Mouse (Mus musculus) gastrocnemius, adult 8-10 months (tissue): ENCODE measurements around the gene Aldh4a1. TPM values are rescaled to one million over a fixed set of nuclear protein-coding genes. Genes with fewer than 3 reads are reported as not detected.

Experiments
- DNase-seq, 2 experiments: peaks; one replicate each; pipeline ENCODE4 v3.0.0; 2022; ENCODE audit warnings: low spot score in 2 of 2
- total RNA-seq, 4 experiments: library from RNA; stranded (reverse); gene quantifications; 2 replicates each; pipeline ENCODE4 v1.2.4; 2022

Gene Aldh4a1
- total RNA-seq, 4 experiments from 2014 or later: 59.0 to 74.1 (median 66.3) TPM

DNA sequence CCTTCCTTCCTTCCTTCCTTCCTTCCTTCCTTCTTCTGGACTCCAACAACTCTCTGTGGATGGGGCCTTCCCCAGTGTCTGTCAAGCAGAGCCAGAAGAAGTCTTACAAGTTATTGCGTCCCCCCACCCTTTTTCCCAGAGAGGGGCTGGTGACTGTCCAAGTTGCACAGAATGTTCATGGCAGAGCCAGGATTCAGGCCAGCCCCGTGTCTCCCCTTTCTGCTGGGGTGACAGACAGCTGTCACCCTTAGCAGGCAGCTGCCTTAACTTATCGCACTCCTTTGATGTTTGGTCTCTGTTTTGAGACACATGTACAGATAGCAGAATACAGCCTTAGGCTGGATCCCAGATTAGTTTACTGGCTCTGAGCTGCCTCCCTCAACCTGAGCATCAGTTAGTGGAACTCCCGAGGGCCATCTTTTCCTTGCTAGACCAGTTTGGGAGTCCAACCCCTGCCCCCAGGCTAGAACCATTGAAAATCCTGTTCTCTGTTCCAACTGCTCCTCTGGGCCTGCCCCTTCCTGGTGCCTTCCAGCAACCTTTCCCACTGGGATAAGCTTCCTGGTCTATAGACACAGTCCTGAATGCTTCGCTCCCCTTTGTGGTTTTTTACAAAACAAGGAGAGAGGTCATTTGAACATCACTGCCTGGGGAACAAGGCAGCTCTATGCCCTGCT, 33.2 kb upstream of the Aldh4a1 start:
- DNase-seq: no peak

DNA sequence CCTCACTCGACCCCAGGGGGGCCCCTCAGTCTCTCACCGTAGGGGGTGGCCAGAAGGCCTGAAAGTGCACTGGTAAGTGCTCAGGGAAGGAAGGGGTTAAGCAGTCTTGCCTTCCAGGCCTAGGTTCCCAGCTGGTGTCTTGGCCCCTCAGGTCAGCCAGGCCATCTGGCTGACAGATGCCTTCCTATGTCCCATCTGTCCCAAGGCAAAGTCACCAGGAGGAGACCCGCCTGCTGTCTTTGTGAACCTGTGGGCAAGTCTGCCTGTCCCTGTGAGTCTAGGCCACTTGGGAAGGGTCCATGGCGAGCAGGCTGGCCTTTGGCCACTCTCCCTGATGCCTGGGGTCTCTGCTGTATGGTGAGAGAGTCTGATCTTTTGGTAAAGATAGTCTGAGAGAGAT, 32.2 kb upstream of the Aldh4a1 start:
- no peak for DNase-seq

DNA sequence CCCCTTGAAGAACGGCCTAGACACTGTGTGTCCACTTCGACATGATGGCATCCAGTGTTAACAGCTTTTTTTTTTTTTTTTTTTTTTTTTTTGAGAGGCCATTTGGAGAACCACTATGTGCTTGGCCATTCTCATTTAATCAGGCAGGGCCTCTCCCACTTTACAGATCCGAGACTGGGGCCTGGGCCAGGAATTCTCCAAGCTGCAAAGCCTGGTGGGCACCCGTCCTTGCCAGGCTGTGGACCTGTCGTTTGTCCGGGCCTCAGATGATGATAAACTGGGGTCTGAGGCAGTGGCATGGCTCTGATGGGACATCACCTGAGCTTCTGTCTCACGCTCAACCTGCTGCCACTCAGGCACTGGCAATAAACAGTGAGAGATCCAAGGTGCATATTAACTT, 29.8 kb upstream of the Aldh4a1 start:
- DNase-seq: no peak

DNA sequence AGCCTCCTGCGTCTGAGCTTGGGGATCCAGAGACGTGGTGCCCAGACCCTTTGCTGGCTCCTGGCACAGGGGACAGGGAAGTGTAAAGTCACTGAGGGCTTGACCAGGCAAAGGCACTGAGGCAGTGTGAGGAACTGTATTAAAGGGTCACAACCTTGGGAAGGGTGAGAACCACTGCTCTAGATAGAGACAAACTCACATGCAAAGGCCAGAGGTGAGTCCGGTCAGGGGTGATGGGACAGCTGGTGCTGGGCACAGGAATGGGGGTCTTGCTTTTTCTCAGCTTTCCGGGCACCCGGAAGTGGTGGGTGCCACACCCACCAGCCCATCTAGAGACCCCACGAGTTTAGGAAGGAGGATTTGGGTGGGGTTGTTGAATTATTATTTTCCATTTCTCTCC, 29.3 kb upstream of the Aldh4a1 start:
- DNase-seq: no peak

DNA sequence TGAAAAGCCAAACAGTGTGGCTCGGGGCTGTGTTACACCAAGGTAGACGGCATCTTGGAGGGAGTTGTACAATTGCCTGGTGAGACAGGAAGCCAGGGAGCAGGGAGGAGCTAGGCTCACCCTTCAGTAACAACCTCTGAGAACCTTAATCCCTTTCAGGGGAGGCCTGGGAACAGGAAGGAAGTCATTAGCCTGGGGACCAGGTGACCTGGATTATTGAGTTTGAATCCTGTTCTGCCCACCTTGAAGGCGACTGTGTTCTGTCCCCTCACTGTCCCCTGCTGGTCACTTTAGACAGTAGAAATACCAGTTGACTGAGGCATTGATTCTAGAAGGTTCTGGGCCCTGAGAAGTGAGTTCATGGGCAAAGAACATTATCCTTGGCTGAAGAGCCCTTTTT, 28.6 kb upstream of the Aldh4a1 start:
- DNase-seq: no peak

DNA sequence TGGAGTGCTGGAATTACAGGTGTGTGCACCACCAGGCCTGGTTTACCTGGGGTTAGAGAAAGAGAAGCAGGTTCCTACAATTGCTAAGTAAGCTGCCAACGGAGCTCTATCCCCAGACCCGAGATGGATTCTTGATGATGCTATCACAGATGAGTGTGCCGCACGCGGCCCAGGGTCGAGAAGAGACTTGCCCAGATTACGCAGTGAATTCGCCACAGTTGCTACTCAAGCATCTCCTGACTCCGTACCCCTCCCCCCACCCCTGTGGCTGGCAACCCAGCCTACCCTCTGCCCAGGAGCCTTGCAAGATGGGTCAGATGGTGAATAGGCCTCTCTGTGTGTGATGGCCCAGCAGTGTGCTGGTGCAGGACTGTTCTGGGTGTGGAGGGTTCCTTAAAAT, 26.0 kb upstream of the Aldh4a1 start:
- DNase-seq: no peak

DNA sequence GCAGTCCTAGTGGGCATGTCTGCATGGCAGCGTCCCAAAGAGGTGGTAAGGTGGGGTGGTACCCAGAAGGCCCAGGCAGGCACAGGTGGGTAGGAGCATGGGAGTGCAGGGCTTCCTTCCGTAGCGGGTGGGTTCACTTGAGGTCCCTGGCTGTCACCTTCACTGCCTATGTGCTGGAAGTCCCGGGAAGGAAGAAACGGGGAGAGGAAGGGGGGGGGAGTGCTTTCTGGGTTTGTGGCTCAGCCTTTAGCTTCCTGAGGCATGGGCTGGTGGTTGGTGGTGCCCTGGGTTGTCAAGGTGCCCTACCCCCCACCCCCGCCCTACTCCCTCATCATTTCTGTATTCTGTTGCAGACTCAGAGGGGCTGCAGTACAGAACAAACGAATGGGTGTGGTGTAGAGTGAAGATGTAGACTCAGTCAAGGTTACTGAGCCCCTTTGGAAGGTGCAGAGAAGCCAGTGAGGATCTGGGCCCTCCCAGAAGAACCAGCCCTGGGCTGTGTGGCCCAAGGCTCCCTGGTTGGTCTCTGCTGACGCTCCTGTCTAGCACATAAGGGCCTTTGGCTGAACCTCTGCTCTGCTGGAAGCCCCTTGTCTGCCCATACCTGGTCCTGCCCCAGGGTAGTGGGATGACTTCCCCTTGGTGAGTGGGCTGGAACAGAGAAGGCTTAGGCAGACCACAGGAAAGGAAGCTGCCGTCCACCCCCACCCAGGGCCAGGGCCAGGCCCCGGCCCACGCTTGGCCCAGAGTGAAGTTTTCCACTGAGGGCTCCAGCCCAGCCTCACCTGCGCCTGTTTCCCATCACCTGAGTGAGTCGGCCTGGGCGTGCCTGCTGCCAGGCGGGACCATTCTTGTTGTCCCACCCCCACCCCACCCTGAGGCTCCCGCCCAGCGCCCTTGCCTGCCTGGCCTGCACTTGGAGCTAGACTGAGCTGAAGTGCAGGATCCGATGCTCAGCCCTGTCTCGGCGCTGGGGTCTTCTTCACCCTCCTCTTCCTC, 25.1 kb upstream of the Aldh4a1 start:
- no peak for DNase-seq

DNA sequence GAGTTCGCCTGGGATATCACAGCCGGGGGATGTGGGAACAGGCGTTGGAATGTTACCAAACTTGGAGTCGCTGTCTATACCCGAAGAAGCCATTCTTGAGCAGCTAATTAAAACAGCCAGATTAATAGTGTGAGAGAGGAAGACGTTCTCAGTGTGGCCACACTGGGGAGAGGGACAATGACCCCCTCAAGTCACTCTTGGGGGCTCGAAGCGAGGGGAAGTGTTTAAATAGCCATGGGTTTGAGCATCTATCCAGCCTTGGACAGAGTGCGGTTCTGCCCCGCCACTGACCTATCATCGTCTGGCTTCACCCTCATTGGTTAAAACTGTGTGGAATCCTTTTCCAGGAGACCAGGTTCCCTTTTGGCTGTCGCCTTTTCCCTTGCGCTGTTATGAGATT, 24.3 kb upstream of the Aldh4a1 start:
- no peak for DNase-seq

DNA sequence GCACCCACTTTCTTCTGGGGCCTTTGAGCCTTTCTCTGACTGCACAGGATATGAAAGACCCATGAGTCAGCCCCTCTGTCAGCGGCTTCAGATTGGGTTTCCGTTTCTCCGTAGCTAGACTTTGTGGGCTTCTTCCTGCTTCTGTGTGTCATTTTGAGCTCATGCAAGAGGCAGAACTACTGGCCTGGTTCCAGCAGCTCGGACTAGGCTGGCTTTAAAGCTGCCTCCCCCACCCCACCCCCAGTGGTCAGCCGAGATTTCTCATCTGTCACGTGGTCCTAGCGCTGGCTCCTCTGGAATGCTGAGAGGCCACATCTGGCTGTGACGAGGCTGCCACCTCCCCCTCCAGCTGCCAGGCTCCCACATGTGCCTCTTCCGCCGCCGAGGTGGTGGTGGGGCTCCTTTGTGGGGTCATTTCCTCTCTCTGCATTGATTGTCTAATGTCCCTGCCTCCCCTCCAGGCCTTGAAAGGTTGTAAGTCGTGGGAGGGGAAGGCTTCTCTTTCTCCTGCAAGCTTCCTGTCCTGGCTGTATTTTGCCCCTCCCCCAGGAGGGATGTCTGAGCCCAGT, 23.6 kb upstream of the Aldh4a1 start:
- DNase-seq: peak; percentile 75 to 80

DNA sequence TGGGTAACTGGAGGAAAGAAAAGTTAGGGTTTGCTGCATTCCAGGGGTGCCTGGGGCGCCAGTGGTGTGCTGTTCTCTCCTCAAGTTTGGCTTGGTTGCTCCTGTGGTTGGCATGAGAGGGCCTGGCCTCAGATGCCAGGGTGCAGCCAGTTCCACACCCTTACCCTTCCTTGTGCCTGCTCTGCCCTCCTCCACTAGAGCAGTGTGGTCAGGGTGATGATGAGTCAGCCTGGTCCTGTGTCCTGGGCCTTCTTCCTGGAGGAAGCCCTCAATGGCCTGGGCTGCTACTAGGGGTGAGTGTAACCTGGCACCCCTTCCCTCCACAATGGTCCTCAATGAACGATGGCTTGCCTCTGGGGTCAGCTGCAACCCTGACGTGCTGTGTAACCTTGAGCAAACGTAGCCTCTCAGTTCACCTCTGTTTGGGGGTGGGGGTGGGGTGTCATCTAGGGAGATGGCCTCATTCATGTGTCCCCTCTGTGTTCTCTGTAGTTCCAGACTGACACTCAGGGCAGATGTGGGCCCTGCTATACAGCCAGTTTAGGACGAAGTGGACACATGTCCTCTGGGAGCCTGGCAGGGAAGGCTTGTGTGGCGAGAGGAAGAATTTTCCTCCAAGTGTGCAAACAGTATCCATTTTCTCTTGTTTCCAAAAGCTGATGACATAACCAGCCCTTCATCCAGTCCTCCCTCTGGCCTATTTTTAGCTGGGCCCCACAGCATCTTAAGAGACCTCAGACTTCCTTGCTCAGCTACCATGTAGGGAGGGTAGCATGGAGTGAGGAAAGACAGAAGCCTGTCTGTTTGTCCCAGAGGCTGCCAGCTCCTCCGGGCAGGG, 20.9 kb upstream of the Aldh4a1 start:
- no peak for DNase-seq

DNA sequence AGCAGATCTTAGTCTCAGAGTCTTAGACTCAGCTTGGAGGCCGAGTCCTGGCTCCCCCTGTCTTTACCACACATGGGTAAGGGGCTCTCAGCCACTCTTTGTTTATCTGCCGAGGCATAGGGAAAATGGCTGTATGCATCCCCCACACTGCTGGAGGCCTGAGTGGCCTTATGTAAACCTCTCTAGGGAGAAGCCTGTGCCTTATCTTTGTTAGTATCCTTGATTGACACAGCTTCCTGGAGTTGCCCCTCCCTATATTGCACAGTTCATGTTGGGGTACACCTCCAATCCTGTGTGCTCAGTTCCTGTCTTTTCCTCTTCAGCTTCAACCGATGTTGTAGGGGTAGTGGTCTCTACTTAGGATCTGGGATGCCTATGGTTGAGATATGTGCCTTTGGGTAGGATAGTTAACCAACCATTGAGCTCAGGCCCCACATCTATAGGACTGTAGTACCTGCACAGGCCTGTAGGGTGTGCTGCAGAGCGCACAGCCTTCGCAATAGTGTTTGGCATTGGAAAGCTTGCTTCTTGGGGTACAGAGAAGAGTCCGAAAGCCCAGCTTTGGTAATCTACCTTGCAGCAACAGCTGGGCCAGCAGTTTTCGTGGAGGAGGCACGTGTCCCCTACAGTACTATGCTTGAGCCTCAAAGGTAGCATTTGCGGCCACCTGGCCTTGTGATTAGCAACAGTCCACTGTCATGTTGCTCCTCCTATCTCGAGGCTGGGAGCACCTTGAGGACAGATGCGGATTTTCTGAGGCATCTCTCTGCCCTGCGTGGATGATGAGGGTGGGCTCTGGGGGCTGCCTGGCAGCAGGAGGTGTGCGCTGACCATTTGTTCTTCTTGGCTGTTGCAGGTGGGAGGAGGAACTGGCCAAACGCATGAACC, 20.1 kb upstream of the Aldh4a1 start, which contains the start of gene Gm21969:
Gene Gm21969, plus strand, starts transcription at position 830 of the 888 bp plus-strand sequence.
- no peak for DNase-seq

DNA sequence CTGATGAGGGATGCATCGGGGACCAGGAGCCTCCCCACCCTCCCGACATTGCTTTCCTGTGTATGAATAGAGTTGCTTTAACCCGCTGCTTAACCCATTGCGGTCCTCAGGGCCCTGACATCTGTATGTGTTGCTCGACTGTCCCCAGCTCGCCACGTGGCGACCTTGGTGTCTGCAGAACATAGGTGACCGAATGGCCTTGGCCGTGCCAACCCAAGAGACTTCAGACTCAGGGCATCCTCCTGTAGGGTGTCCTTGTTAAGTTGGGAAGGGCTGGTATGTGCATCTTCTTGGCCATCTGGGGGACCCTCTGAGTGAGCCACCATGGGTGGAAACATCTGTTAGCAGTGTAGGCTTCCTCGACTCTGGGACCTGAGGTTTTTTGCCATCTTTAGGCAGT, 17.4 kb upstream of the Aldh4a1 start:
- DNase-seq: no peak

DNA sequence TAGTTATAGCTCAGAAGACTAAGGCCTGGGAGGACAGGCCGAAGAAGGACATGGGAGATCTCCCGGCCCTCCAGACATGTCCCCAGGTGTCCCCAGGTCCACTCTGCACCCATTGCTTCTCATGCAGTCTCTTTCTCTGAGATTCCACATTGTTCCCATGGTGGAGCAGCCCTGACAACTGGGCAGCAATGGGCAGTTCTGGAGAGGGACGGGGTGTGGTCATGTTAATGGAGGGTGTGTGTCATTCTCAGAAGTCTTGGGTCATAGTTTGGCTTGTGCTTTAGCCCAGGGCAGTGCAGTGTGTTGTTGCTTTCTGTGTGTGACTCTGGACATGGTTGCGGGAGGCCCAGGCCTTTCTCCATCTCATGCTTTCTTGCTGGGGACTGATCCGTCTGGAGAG, 15.9 kb upstream of the Aldh4a1 start:
- DNase-seq: no peak

DNA sequence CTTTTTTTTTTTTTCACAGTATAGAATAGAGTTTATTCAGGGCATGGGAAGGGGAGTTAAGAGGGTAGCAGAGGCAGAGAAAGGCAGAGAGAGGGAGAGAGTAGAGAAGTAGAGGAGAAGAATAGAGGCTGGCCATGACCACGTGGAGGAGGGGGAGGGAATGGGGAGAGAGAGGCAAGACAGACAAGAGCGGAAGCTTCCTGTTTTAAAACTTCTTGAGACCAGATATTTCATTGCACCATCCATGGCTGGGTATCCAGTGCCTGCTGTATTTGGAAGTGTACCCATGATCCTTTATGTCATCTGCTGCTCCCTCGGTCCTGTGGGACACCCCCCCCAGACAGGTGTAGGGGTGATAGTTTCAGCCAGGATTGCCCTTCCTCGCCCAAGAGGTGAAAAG, 13.7 kb upstream of the Aldh4a1 start:
- DNase-seq: no peak

DNA sequence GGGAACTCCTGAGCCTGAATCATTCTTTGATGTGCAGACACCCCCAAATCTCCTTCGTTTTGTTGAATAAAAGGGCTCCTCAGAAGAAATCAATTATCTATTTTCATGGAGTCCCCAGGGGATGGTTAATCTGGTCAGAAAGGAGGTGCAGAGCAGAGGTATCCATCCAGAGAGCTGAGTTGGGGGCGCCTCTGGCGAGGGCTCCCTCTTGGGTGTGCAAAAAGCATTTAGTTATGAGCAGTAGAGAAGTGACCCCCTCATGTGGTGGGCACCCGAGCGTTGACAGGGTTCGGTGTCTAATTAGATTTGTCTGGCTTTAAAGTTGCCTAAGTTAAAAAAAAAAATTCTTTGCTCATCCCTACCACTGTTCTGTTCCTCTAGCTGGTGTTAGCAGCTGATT, 11.7 kb upstream of the Aldh4a1 start:
- DNase-seq: no peak

DNA sequence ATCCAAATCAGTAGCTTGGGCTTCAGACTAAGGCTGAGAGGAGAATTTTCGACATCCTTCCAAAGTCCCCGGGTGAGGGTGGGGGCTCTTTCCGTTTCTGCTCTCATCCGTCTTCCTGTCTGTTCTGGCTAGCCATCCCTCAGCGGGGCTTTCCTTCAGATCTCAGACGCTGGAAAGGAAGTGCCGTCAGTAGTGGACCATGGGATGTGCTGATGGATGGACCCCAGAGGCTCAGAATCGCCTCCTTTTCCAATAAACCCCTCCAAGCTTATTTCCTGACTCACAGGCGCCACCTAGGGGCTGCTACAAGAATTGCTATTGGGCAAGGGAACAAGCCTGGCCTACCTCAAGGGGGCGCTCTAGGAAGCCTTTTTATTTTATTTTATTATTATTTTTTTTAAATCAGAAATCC, 11.1 kb upstream of the Aldh4a1 start:
- DNase-seq: peak; percentile 69 to 72

DNA sequence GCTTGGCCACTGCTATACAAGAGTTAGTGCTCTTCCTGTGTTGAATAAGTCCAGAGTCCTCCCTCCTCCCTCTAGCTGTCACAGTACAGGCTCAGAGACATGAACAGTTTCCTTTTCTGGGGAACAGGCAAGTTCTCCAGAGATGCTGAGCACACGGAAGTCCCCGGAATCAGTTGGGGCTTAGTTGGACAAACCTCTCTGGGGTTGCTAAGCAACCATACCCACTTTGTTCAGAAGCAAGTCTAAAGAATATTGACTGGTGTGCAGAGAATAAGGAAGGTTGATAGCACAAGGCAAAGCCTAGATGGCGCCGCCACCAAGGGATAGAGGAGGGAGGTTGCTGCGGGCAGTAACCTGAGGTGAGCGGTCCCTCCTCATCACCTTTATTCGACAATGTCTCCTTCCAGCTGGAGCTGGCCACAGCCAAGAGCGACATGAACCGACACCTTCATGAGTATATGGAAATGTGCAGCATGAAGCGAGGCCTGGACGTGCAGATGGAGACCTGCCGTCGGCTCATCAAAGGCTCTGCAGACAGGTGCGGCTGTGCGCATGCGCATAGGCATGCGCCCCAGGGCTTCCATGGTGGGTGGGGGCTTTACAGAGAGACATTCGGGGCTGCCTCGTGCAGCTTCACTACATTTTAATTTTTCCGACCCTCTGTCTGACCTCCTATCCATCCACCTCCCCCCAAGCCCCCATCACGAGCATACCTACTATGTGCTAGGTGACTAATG, 8.0 kb upstream of the Aldh4a1 start:
- DNase-seq: no peak

DNA sequence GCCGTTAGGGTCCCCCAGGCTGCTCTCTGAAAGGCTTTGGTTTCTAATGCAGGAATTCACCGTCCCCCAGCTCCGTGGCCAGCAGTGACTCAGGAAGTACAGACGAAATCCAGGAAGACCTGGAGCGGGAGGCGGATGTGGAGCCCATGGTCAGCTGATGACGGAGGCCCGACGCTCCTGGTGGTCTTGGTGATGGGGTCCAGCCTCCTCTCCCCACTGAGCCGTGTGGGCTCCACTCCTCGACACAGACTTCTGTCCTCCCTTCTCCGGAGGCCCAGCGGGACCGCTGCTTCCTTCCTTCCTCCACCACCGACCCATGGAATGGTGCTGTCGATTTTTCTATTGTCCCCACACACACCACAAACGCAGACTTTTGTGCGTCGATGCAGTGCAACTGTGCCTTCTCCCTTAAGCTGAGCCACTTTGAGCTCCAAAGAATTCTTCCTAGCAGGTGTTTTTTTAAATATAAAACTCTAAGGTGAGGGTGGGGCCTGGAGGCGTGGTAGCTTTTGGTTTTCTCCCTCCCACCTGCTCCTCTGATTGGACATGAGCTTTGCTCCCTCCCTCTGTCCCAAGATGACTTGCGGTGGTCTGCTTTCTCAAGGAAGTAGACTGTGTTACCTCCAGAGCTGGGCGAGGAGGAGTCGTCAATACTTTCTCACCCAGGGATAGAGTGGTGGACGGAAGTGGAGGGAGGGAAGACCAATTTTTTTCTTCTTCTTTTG, 6.2 kb upstream of the Aldh4a1 start:
- no peak for DNase-seq

DNA sequence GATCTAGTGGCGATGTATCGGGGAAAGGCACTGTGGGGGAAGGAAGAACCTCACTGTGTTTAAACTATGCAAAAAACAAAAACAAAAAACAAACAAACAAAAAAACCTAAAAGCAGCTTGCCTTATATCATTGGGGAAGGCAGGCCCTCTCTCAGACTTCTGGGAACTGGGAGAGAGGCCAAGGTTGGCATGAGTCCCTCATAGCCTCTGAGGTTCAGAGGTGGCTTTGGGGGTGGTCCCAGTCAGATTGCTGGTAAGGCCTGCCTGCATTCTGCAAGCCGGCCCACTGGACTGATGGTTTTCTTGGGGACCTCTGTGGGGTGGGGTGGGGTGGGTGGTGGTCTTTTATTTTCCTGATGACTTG, 5.7 kb upstream of the Aldh4a1 start:
- no peak for DNase-seq
